Mouse (Mus musculus) midbrain, embryonic 14.5 days (tissue): ENCODE measurements around the gene Vill. TPM values are rescaled to one million over a fixed set of nuclear protein-coding genes. Genes with fewer than 3 reads are reported as not detected.

Experiments used
- ATAC-seq: fragments of 200-750 bp; cut with Nextera tagmentation; 2 replicates; pipeline ENCODE4 v1.8.0; 2017; ENCODE audit warnings: moderate number of reproducible peaks, moderate library complexity; ENCODE audit not compliant: low FRiP score, low TSS enrichment
- DNase-seq: peaks from one replicate; pipeline ENCODE4 v3.0.0-alpha.2; 2015
- H3K27ac ChIP-seq: fragments of 300-500 bp; sonication (generic); replicated peaks from 2 replicates; pipeline ENCODE4 v1.5.1; 2014; ENCODE audit warnings: mild to moderate bottlenecking, low read depth, low read length, moderate library complexity
- H3K27me3 ChIP-seq: fragments of 300-500 bp; sonication (generic); 2 replicates; pipeline ENCODE4 v1.6.1; 2014; ENCODE audit warnings: low read length, control low read depth, mixed read lengths; ENCODE audit not compliant: control insufficient read depth, insufficient read depth
- H3K36me3 ChIP-seq: fragments of 300-500 bp; sonication (generic); 2 replicates; pipeline ENCODE4 v1.6.1; 2014; ENCODE audit warnings: low read length, control low read depth; ENCODE audit not compliant: control insufficient read depth, insufficient read depth
- H3K4me1 ChIP-seq: fragments of 300-500 bp; sonication (generic); 2 replicates; pipeline ENCODE4 v1.6.1; 2014; ENCODE audit warnings: mild to moderate bottlenecking, antibody characterized with exemption, low read length, control low read depth; ENCODE audit not compliant: control insufficient read depth, insufficient read depth
- H3K4me2 ChIP-seq: fragments of 300-500 bp; sonication (generic); 2 replicates; pipeline ENCODE4 v1.6.1; 2014; ENCODE audit warnings: mild to moderate bottlenecking, low read length, moderate library complexity
- H3K4me3 ChIP-seq: fragments of 300-500 bp; sonication (generic); replicated peaks from 2 replicates; pipeline ENCODE4 v1.5.1; 2014; ENCODE audit warnings: low read depth, low read length
- H3K9ac ChIP-seq: fragments of 300-500 bp; sonication (generic); replicated peaks from 2 replicates; pipeline ENCODE4 v1.6.1; 2014; ENCODE audit warnings: mild to moderate bottlenecking, low read length, moderate library complexity
- H3K9me3 ChIP-seq: fragments of 300-500 bp; sonication (generic); 2 replicates; pipeline ENCODE4 v1.6.1; 2016; ENCODE audit warnings: low read length, control low read depth, mixed read lengths; ENCODE audit not compliant: control insufficient read depth
- WGBS: fragments of 180-500 bp; shearing (Covaris S2); extraction: QIAGEN DNeasy Blood & Tissue Kit; methylation state at CpG from one replicate; pipeline ENCODE4 v1.1.7; 2014; 5-methylcytosine and 5-hydroxymethylcytosine counted together
- polyA plus RNA-seq: library from polyadenylated mRNA; unstranded; fragments of >200 nt; fragmentation: Nextera tagmentation; extraction: Ambion mirVana; gene quantifications from 2 replicates; pipeline ENCODE4 v1.2.1, GENCODE M21; 2014

Vill gene
- polyA plus RNA-seq, 1 experiment from 2014 or later, result 2.6 TPM

- Histone ChIP-seq H3K4me2 (no peak overlapping the region), H3K4me1 (peaks cover 15% of the 10 kb centered on the region), H3K9ac (no peak overlapping the region), H3K27me3 (no peaks in the 10 kb centered on the region), H3K36me3 (no peaks in the 10 kb centered on the region), H3K9me3 (no peaks in the 10 kb centered on the region), H3K4me3 (no peak overlapping the region), H3K27ac (peak overlapping the region; percentile 79)
- ATAC-seq, result peak; percentile 18; the same call in 1 of the 2 replicates
- WGBS, result 71% methylated on average over 7 of the region's 7 CpGs
- DNase-seq, result no peak
Measured at GRCm38 (mm10) chr9:119082656-119083430, 30.3 kb downstream of the Vill start.

- H3K27ac ChIP-seq, result no peak overlapping the region
- no peak for DNase-seq
- no peak overlapping the region for H3K4me3 ChIP-seq
- no peak overlapping the region for H3K4me2 ChIP-seq
- H3K9me3 ChIP-seq, result no peaks in the 10 kb centered on the region
- H3K4me1 ChIP-seq, result peaks cover 23% of the 10 kb centered on the region
- H3K36me3 ChIP-seq, result no peaks in the 10 kb centered on the region
- H3K27me3 ChIP-seq, result no peaks in the 10 kb centered on the region
- no peak overlapping the region for H3K9ac ChIP-seq
- 82% methylated on average over 10 of the region's 10 CpGs for WGBS
- ATAC-seq, result no peak
Measured at GRCm38 (mm10) chr9:119083966-119084365, 31.4 kb downstream of the Vill start.

GRCm38 (mm10) chr9:119086451-119086850 lies 33.9 kb downstream of the Vill start:
- Histone ChIP-seq H3K27me3 (no peaks in the 10 kb centered on the region), H3K4me1 (peaks cover 19% of the 10 kb centered on the region), H3K27ac (no peak overlapping the region), H3K9me3 (no peaks in the 10 kb centered on the region), H3K36me3 (no peaks in the 10 kb centered on the region), H3K4me3 (no peak overlapping the region), H3K9ac (no peak overlapping the region), H3K4me2 (no peak overlapping the region)
- DNase-seq (no peak), ATAC-seq (no peak)
- 36% methylated on average over 1 of the region's 1 CpGs for WGBS

GRCm38 (mm10) chr9:119087309-119087708 lies 34.7 kb downstream of the Vill start:
- Histone ChIP-seq H3K9ac (no peak overlapping the region), H3K9me3 (no peaks in the 10 kb centered on the region), H3K27me3 (no peaks in the 10 kb centered on the region), H3K4me3 (no peak overlapping the region), H3K4me1 (peaks cover 20% of the 10 kb centered on the region), H3K4me2 (no peak overlapping the region), H3K27ac (no peak overlapping the region), H3K36me3 (no peaks in the 10 kb centered on the region)
- WGBS, result 88% methylated on average over 5 of the region's 5 CpGs
- ATAC-seq, result no peak
- DNase-seq, result no peak

- DNase-seq (peak; percentile 66), ATAC-seq (peak; percentile 41; the same call in 1 of the 2 replicates)
- Histone ChIP-seq H3K27ac (0 out of 2 replicates have a peak overlapping the region, but pooled peaks have one; percentile 13), H3K4me2 (peak overlapping the region; percentile 49), H3K27me3 (no peaks in the 10 kb centered on the region), H3K9ac (no peak overlapping the region), H3K36me3 (no peaks in the 10 kb centered on the region), H3K4me3 (peak overlapping the region; percentile 11), H3K4me1 (peaks cover 21% of the 10 kb centered on the region), H3K9me3 (no peaks in the 10 kb centered on the region)
- 1% methylated on average over 24 of the region's 24 CpGs for WGBS
Measured at GRCm38 (mm10) chr9:119088148-119088801, 35.7 kb downstream of the Vill start.

GRCm38 (mm10) chr9:119089437-119089836 lies 36.9 kb downstream of the Vill start:
- Histone ChIP-seq H3K27me3 (0 out of 2 replicates have a peak, but pooled peaks cover under 1% of the 10 kb centered on the region), H3K4me1 (peaks cover 21% of the 10 kb centered on the region), H3K4me2 (no peak overlapping the region), H3K27ac (no peak overlapping the region), H3K4me3 (no peak overlapping the region), H3K9me3 (no peaks in the 10 kb centered on the region), H3K9ac (no peak overlapping the region), H3K36me3 (no peaks in the 10 kb centered on the region)
- 74% methylated on average over 7 of the region's 7 CpGs for WGBS
- no peak for DNase-seq
- ATAC-seq, result no peak

- Histone ChIP-seq H3K9ac (no peak overlapping the region), H3K4me1 (peaks cover 21% of the 10 kb centered on the region), H3K4me3 (no peak overlapping the region), H3K36me3 (no peaks in the 10 kb centered on the region), H3K27me3 (0 out of 2 replicates have a peak, but pooled peaks cover 3% of the 10 kb centered on the region), H3K4me2 (no peak overlapping the region), H3K9me3 (no peaks in the 10 kb centered on the region), H3K27ac (no peak overlapping the region)
- DNase-seq (no peak), ATAC-seq (no peak)
- 91% methylated on average over 5 of the region's 5 CpGs for WGBS
Measured at GRCm38 (mm10) chr9:119090462-119090861, 37.9 kb downstream of the Vill start.

GRCm38 (mm10) chr9:119091581-119092310 lies 39.2 kb downstream of the Vill start:
- no peaks in the 10 kb centered on the region for H3K9me3 ChIP-seq
- H3K9ac ChIP-seq, result no peak overlapping the region; the same call in 1 of the 2 replicates
- 62% methylated on average over 12 of the region's 12 CpGs for WGBS
- no peak overlapping the region for H3K27ac ChIP-seq
- DNase-seq (no peak), ATAC-seq (no peak)
- H3K4me1 ChIP-seq, result peaks cover 21% of the 10 kb centered on the region
- H3K27me3 ChIP-seq, result 0 out of 2 replicates have a peak, but pooled peaks cover 3% of the 10 kb centered on the region
- H3K4me2 ChIP-seq, result peak overlapping the region; percentile 73
- no peaks in the 10 kb centered on the region for H3K36me3 ChIP-seq
- peak overlapping the region; percentile 45 for H3K4me3 ChIP-seq
